ENCODE assay signal across 8 mouse cellular contexts in genomic region chr4:152213760-152214480, GRCm38 (mm10). TPM values are rescaled to one million over a fixed set of nuclear protein-coding genes. Genes with fewer than 3 reads are reported as not detected.
DNase-seq lines count a peak whose midpoint lies in the region; ATAC-seq and TF ChIP-seq lines count a peak whose summit lies in the region.

No protein-coding gene starts in this region.

- ATAC-seq in Patski, result peak; percentile 54
- ATAC-seq in hindbrain, embryonic 14.5 days (ENCODE audit: low FRiP score), result peak; percentile 66; the same call in 1 of the 2 replicates

- H3K4me3 ChIP-seq in hindbrain, embryonic 14.5 days (replicated peaks; ENCODE audit: low read length), result no peak overlapping the region

- no peaks in the 10 kb centered on the region for H3K27me3 ChIP-seq in Patski
- H3K27me3 ChIP-seq in hindbrain, embryonic 14.5 days (ENCODE audit: control insufficient read depth, insufficient read depth, low read length), result peaks cover 23% of the 10 kb centered on the region

- no peak overlapping the region for H3K4me2 ChIP-seq in hindbrain, embryonic 14.5 days (replicated peaks)

- POLR2A ChIA-PET in Patski (lab: Charles Lee), result interaction anchor here (1.2 kb wide), 1 partner anchor 58 kb away, joined by 3 read pairs; no protein-coding TSS in a partner anchor

- WGBS in hindbrain, embryonic 14.5 days, result 36% methylated on average over 6 of the region's 6 CpGs

- H3K9ac ChIP-seq in hindbrain, embryonic 14.5 days, result peak overlapping the region; percentile 16; the same call in 1 of the 2 replicates

- no peak for DNase-seq in Patski (ENCODE audit: low read depth, low spot score)
- DNase-seq in cerebellum, adult 9-11 months, result peak; percentile 88
- peak; percentile 68 to 86 for DNase-seq in frontal cortex, postnatal 10 days (ENCODE audit: low spot score in 2 of 2)
- peak; percentile 98 for DNase-seq in hindbrain, embryonic 14.5 days (ENCODE audit: low spot score)
- DNase-seq in layer of hippocampus, postnatal 14 days (ENCODE audit: low spot score in 2 of 2), result peak; percentile 91 to 93
- peak; percentile 88 for DNase-seq in lung, postnatal 25 days (ENCODE audit: low spot score)
- peak; percentile 94 for DNase-seq in retina, embryonic 14.5 days (ENCODE audit: low spot score)
- DNase-seq in thymus, postnatal 25 days, result peak; percentile 86

- no peak for TF ChIP-seq CTCF in Patski (IDR thresholded peaks at IDR 0.05)

- peaks cover 8% of the 10 kb centered on the region for H3K4me1 ChIP-seq in hindbrain, embryonic 14.5 days (replicated peaks; ENCODE audit: control insufficient read depth, insufficient read depth, low read length)

- CTCF ChIA-PET in Patski (lab: Charles Lee), result interaction anchor here (0.7 to 2.5 kb wide), 16 partner anchors 9 to 218 kb away, joined by 3 to 12 read pairs (median 4); no protein-coding TSS in a partner anchor

- no peak overlapping the region for H3K27ac ChIP-seq in hindbrain, embryonic 14.5 days

- in situ Hi-C loops in Patski (cut with MboI; ENCODE audit: low pct_unique_long_range_greater_than_20kb), result loop anchor here (5.0 kb wide), 2 partner anchors 42 to 58 kb away; partner anchors contain the start of gene Gpr153

- H3K9me3 ChIP-seq in hindbrain, embryonic 14.5 days (ENCODE audit: control insufficient read depth, low read length), result no peaks in the 10 kb centered on the region

- H3K36me3 ChIP-seq in hindbrain, embryonic 14.5 days (replicated peaks; ENCODE audit: control insufficient read depth, insufficient read depth), result peaks cover 14% of the 10 kb centered on the region

RNA-seq across cellular contexts. Expression of gene Acot7, which starts 36.0 kb away (rescaled TPM):
- polyA plus RNA-seq in Patski (2021), result 102 TPM
- 352 and 396 TPM in 2 replicates for polyA plus RNA-seq in hindbrain, embryonic 14.5 days (2014; fragmentation: Nextera tagmentation; extraction: Ambion mirVana)
- 100 to 1,000 TPM; 352 to 388 TPM for total RNA-seq in layer of hippocampus, postnatal 14 days (2021)

RNA-seq across cellular contexts. Expression of gene Hes2, which starts 55.3 kb away (rescaled TPM):
- not detected for polyA plus RNA-seq in Patski (2021)
- polyA plus RNA-seq in hindbrain, embryonic 14.5 days (2014; fragmentation: Nextera tagmentation; extraction: Ambion mirVana), result not detected in 2 replicates
- total RNA-seq in layer of hippocampus, postnatal 14 days (2021), result not detected
